Mouse (Mus musculus): ENCODE measurements at regions not wholly inside any gene's neighbourhood (a gene's known extent, or its start where the extent isn't known, plus 50 kb on each side); places are given as distances from the start of the nearest gene placed in this dataset.

GRCm38 (mm10) chr2:138640654-138641053 is 384.3 kb downstream of the Btbd3 start:
- no peak for DNase-seq (ENCODE audit: low read depth)

- DNase-seq (ENCODE audit: low read depth), result no peak
These were observed 385.0 kb downstream of the Btbd3 start for GRCm38 (mm10) chr2:138641335-138641734.

GRCm38 (mm10) chr2:138648616-138649015 is 392.3 kb downstream of the Btbd3 start:
- no peak for DNase-seq (ENCODE audit: low read depth)

GRCm38 (mm10) chr2:138659376-138659775 is 403.0 kb downstream of the Btbd3 start:
- DNase-seq (ENCODE audit: low read depth), result no peak

- no peak for DNase-seq (ENCODE audit: low read depth)
These were observed 413.9 kb downstream of the Btbd3 start for GRCm38 (mm10) chr2:138670307-138670706.

- DNase-seq (ENCODE audit: low read depth), result no peak
These were observed 418.4 kb downstream of the Btbd3 start for GRCm38 (mm10) chr2:138674801-138675200.

- DNase-seq (ENCODE audit: low read depth), result no peak
These were observed 419.1 kb downstream of the Btbd3 start for GRCm38 (mm10) chr2:138675229-138676065.

GRCm38 (mm10) chr2:138688140-138688871 is 431.9 kb downstream of the Btbd3 start:
- no peak for DNase-seq (ENCODE audit: low read depth)

GRCm38 (mm10) chr2:138689497-138689896 is 433.1 kb downstream of the Btbd3 start:
- no peak for DNase-seq (ENCODE audit: low read depth)

- DNase-seq (ENCODE audit: low read depth), result no peak
These were observed 446.4 kb downstream of the Btbd3 start for GRCm38 (mm10) chr2:138702783-138703182.

- DNase-seq (ENCODE audit: low read depth), result no peak
These were observed 447.7 kb downstream of the Btbd3 start for GRCm38 (mm10) chr2:138703943-138704541.

- no peak for DNase-seq (ENCODE audit: low read depth)
These were observed 452.4 kb downstream of the Btbd3 start for GRCm38 (mm10) chr2:138708763-138709162.

GRCm38 (mm10) chr2:138733846-138734245 is 477.5 kb downstream of the Btbd3 start:
- DNase-seq (ENCODE audit: low read depth), result no peak

GRCm38 (mm10) chr2:138744806-138745205 is 488.4 kb downstream of the Btbd3 start:
- DNase-seq (ENCODE audit: low read depth), result no peak

- no peak for DNase-seq (ENCODE audit: low read depth)
These were observed 504.1 kb downstream of the Btbd3 start for GRCm38 (mm10) chr2:138760439-138760963.

- no peak for DNase-seq (ENCODE audit: low read depth)
These were observed 505.0 kb downstream of the Btbd3 start for GRCm38 (mm10) chr2:138761400-138761799.

GRCm38 (mm10) chr2:138766275-138766842 is 510.0 kb downstream of the Btbd3 start:
- no peak for DNase-seq (ENCODE audit: low read depth)

- no peak for DNase-seq (ENCODE audit: low read depth)
These were observed 527.4 kb downstream of the Btbd3 start for GRCm38 (mm10) chr2:138783781-138784180.

- DNase-seq (ENCODE audit: low read depth), result no peak
These were observed 536.5 kb downstream of the Btbd3 start for GRCm38 (mm10) chr2:138792711-138793450.

- DNase-seq (ENCODE audit: low read depth), result no peak
These were observed 549.8 kb downstream of the Btbd3 start for GRCm38 (mm10) chr2:138806196-138806595.

- no peak for DNase-seq (ENCODE audit: low read depth)
These were observed 553.4 kb downstream of the Btbd3 start for GRCm38 (mm10) chr2:138809767-138810166.

All from naive thymus-derived CD4-positive, alpha-beta T cell, adult 2 months (primary cell).